Mouse (Mus musculus) ES-Bruce4 (cell line): ENCODE data around the gene Bcl11b.

ENCODE experiments used
- CTCF ChIP-seq: IDR thresholded peaks from one replicate; pipeline ENCODE4 v1.8.1; 2011; ENCODE audit warnings: low read depth, low read length
- EP300 ChIP-seq: IDR thresholded peaks from 2 replicates; pipeline ENCODE4 v1.6.1; 2011; ENCODE audit warnings: low read depth, low read length; ENCODE audit not compliant: insufficient read depth
- POLR2A ChIP-seq: IDR thresholded peaks from one replicate; pipeline ENCODE4 v1.8.1; 2011; ENCODE audit warnings: low read length; ENCODE audit not compliant: insufficient read depth

DNA sequence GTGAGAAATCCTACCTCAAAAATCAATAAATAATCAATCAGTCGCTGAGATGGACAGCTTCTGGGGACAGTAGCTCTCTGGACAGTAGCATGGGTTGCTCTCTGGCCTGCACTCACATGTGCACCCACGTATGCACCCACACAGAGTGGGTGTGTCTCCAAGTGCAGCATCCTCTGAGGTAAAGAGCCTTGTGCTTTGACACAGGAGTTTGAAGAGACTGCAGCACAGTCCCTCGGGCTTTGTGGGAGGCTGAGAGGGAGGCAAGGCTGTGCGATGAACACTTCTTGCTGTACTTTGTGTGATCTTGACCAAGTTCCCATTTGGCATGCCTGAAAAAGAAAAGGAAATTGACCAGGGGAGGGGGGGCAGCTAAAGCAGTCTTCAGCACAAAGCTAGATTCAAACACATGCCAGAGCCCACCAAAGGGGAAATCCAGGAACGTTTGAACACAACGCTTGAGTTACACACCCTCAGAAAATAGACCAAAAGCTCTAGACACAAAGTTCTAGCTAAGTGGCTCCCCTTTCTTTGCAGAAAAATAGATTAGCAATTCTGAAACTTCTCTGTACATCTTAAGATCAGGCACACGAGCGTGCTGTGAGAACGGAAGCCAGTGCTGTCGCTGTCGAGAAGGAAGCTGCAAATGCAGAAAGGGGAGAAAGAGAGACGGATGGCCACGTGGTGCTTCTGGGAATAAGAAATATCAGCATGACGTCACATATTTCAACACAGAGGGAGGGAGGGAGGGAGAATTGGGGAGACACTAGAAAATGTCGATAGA, 19.6 kb upstream of the Bcl11b start:
- TF ChIP-seq CTCF (no peak), POLR2A (no peak), EP300 (no peak)
